Mouse (Mus musculus) liver, embryonic 16.5 days (tissue): Measurements from ENCODE around the gene Zfp775. TPM values are rescaled to one million over a fixed set of nuclear protein-coding genes. Genes with fewer than 3 reads are reported as not detected.

Source experiments
- ATAC-seq: fragments of 200-750 bp; cut with Nextera tagmentation; 2 replicates; pipeline ENCODE4 v1.8.0; 2017; ENCODE audit warnings: low read depth, mild to moderate bottlenecking, moderate number of reproducible peaks, moderate library complexity
- H3K27ac ChIP-seq: fragments of 300-500 bp; sonication (generic); 2 replicates; pipeline ENCODE4 v1.5.1; 2014; ENCODE audit warnings: mild to moderate bottlenecking, low read length
- H3K27me3 ChIP-seq: fragments of 300-500 bp; sonication (generic); 2 replicates; pipeline ENCODE4 v1.6.1; 2014; ENCODE audit warnings: low read depth, low read length, mixed read lengths; ENCODE audit not compliant: control insufficient read depth, insufficient read depth
- H3K36me3 ChIP-seq: fragments of 300-500 bp; sonication (generic); 2 replicates; pipeline ENCODE4 v1.6.1; 2014; ENCODE audit warnings: mild to moderate bottlenecking; ENCODE audit not compliant: control insufficient read depth, insufficient read depth
- H3K4me1 ChIP-seq: fragments of 300-500 bp; sonication (generic); 2 replicates; pipeline ENCODE4 v1.6.1; 2014; ENCODE audit warnings: low read depth, low read length, mixed read lengths; ENCODE audit not compliant: control insufficient read depth
- H3K4me2 ChIP-seq: fragments of 300-500 bp; sonication (generic); 2 replicates; pipeline ENCODE4 v1.6.1; 2014; ENCODE audit warnings: low read depth, low read length, mixed read lengths
- H3K4me3 ChIP-seq: fragments of 300-500 bp; sonication (generic); 2 replicates; pipeline ENCODE4 v1.5.1; 2014; ENCODE audit warnings: low read depth, mild to moderate bottlenecking, low read length
- H3K9ac ChIP-seq: fragments of 300-500 bp; sonication (generic); 2 replicates; pipeline ENCODE4 v1.6.1; 2014; ENCODE audit warnings: low read depth, low read length
- H3K9me3 ChIP-seq: fragments of 300-500 bp; sonication (generic); replicated peaks from 2 replicates; pipeline ENCODE4 v1.6.1; 2016; ENCODE audit warnings: low read length; ENCODE audit not compliant: control insufficient read depth
- WGBS: fragments of 180-500 bp; shearing (Covaris S2); extraction: QIAGEN DNeasy Blood & Tissue Kit; methylation state at CpG from one replicate; pipeline ENCODE4 v1.1.7; 2014; ENCODE audit not compliant: insufficient replicate concordance; 5-methylcytosine and 5-hydroxymethylcytosine counted together
- polyA plus RNA-seq: library from polyadenylated mRNA; unstranded; fragments of >200 nt; fragmentation: Nextera tagmentation; extraction: Ambion mirVana; gene quantifications from 2 replicates; pipeline ENCODE4 v1.2.1, GENCODE M21; 2015

The Zfp775 gene
- polyA plus RNA-seq, 1 experiment from 2014 or later = 2.3 TPM

- Histone ChIP-seq H3K4me1 (peaks cover 17% of the 10 kb centered on the region), H3K4me2 (no peak overlapping the region), H3K9me3 (no peaks in the 10 kb centered on the region), H3K27me3 (no peaks in the 10 kb centered on the region), H3K4me3 (no peak overlapping the region), H3K36me3 (peaks cover 23% of the 10 kb centered on the region), H3K9ac (no peak overlapping the region), H3K27ac (no peak overlapping the region)
- 87% methylated on average over 45 of the region's 45 CpGs for WGBS
- no peak for ATAC-seq
Measured at GRCm38 (mm10) chr6:48596545-48597232, 5.2 kb upstream of the Zfp775 start.

- Histone ChIP-seq H3K27ac (no peak overlapping the region), H3K9me3 (no peaks in the 10 kb centered on the region), H3K4me3 (no peak overlapping the region), H3K4me2 (no peak overlapping the region), H3K36me3 (peaks cover 23% of the 10 kb centered on the region), H3K9ac (no peak overlapping the region), H3K27me3 (no peaks in the 10 kb centered on the region), H3K4me1 (peaks cover 18% of the 10 kb centered on the region)
- ATAC-seq = no peak
- WGBS = 91% methylated on average over 27 of the region's 27 CpGs
Measured at GRCm38 (mm10) chr6:48597233-48597625, 4.6 kb upstream of the Zfp775 start.

DNA sequence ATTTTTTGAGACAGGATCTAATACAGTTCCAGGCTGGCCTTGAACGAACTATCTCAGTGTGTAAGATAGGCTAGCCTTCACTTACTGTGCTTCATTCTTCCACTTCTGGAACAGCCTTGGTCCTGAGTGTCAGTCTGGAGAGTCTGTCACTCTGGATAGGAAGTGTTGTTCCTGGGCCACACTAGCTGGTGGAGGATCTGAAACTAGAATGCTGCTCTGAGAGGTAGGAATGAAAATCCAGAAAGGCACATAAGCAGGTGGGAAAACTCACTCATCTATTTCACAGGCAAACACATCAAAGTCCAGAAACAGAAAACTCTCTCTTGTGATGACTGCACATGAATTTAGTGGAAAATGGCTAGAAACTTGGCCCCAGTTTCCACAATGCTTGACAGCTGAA lies 1.3 kb upstream of the Zfp775 start:
- no peak for ATAC-seq
- Histone ChIP-seq H3K4me1 (peaks cover 16% of the 10 kb centered on the region), H3K9ac (no peak overlapping the region), H3K27ac (no peak overlapping the region), H3K36me3 (peaks cover 23% of the 10 kb centered on the region), H3K4me2 (no peak overlapping the region), H3K4me3 (no peak overlapping the region), H3K27me3 (no peaks in the 10 kb centered on the region), H3K9me3 (no peaks in the 10 kb centered on the region)
- 59% methylated on average over 1 of the region's 1 CpGs for WGBS

DNA sequence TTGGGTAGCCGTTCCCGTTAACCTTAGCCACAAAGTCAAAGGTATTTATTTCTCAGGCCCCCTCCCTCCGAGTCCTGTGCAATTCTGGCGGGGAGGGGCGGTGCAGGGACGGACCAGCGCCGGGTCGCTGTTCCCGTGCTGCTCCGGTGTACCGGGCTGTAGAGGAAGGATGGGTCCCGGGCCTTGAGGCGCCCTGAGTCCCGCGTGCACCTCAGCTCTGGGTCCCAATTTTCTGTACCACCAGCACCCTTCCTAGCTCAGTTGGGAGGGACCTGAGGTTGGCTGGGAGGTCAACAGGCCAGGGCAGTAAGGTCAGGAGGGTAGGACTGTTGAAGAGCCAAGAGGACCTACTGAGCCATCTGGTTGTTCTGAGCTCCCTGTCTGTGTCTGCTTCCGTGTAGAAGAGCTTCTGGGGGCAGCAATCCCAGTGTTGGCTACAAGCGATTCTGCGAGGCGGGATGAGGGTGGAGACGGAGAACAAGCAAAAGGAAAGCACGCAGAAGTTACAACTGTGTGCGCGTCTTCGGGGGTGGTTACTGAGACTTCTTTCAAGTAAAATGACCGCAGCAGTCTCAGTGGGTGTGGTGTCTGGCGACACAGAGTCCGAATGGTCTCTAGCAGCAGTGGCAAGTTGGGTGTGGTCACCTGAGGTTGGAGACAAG lies 348 bp downstream of the Zfp775 start:
- under 1% methylated on average over 28 of the region's 28 CpGs for WGBS

DNA sequence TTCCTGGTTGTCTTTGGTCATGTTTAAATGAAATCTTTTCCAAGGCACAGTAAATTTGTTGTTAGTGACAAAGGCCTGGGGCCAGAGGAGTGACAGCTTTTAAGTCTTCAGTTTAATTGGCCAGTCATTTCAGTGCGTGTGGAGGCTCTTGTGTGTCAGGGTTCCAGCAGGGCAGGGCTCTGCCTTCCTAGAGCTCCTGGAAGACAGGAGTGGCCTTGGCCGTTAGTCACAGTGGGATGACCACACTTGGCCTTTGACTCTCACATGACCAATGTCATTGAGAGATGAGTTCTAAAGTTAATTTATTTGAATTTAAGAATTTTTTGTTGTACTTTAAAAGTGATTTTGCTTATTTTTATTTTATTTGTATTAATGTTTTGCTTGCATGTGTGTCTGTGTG lies 6.3 kb downstream of the Zfp775 start:
- no peak overlapping the region for H3K27ac ChIP-seq
- no peak overlapping the region for H3K9ac ChIP-seq
- no peak overlapping the region for H3K4me3 ChIP-seq
- no peak for ATAC-seq
- WGBS = 76% methylated on average over 2 of the region's 2 CpGs
- no peaks in the 10 kb centered on the region for H3K36me3 ChIP-seq
- no peaks in the 10 kb centered on the region for H3K9me3 ChIP-seq
- no peak overlapping the region for H3K4me2 ChIP-seq
- H3K4me1 ChIP-seq = no peaks in the 10 kb centered on the region; the same call in 1 of the 2 replicates
- no peaks in the 10 kb centered on the region for H3K27me3 ChIP-seq

More for the DNA sequence above, 348 bp downstream of the Zfp775 start:
- no peak; the same call in 1 of the 2 replicates for ATAC-seq
- Histone ChIP-seq H3K4me3 (peak overlapping the region; percentile 67), H3K9ac (peak overlapping the region; percentile 62), H3K27me3 (no peaks in the 10 kb centered on the region), H3K4me1 (peaks cover 16% of the 10 kb centered on the region), H3K36me3 (peaks cover 10% of the 10 kb centered on the region), H3K27ac (peak overlapping the region; percentile 77), H3K4me2 (peak overlapping the region; percentile 92), H3K9me3 (no peaks in the 10 kb centered on the region)

GRCm38 (mm10) chr6:48609512-48609911 lies 7.6 kb downstream of the Zfp775 start:
- Histone ChIP-seq H3K4me2 (no peak overlapping the region), H3K4me1 (no peaks in the 10 kb centered on the region), H3K27ac (no peak overlapping the region), H3K9me3 (no peaks in the 10 kb centered on the region), H3K27me3 (no peaks in the 10 kb centered on the region), H3K36me3 (no peaks in the 10 kb centered on the region), H3K4me3 (no peak overlapping the region), H3K9ac (no peak overlapping the region)
- 0 out of 2 replicates have a peak, but pooled peaks have one; percentile 11 for ATAC-seq
- WGBS = 32% methylated on average over 7 of the region's 7 CpGs

GRCm38 (mm10) chr6:48610657-48611056 lies 8.8 kb downstream of the Zfp775 start:
- H3K4me3 ChIP-seq = no peak overlapping the region
- H3K36me3 ChIP-seq = no peaks in the 10 kb centered on the region
- H3K4me2 ChIP-seq = no peak overlapping the region
- no peak overlapping the region for H3K9ac ChIP-seq
- ATAC-seq = no peak
- H3K9me3 ChIP-seq = no peaks in the 10 kb centered on the region
- H3K4me1 ChIP-seq = no peaks in the 10 kb centered on the region; the same call in 1 of the 2 replicates
- H3K27me3 ChIP-seq = no peaks in the 10 kb centered on the region
- no peak overlapping the region for H3K27ac ChIP-seq
- 59% methylated on average over 3 of the region's 3 CpGs for WGBS

- H3K9ac ChIP-seq = no peak overlapping the region
- no peak for ATAC-seq
- no peaks in the 10 kb centered on the region for H3K27me3 ChIP-seq
- 61% methylated on average over 4 of the region's 4 CpGs for WGBS
- no peak overlapping the region for H3K27ac ChIP-seq
- no peak overlapping the region for H3K4me2 ChIP-seq
- no peaks in the 10 kb centered on the region; the same call in 1 of the 2 replicates for H3K4me1 ChIP-seq
- H3K9me3 ChIP-seq = no peaks in the 10 kb centered on the region
- H3K36me3 ChIP-seq = no peaks in the 10 kb centered on the region
- H3K4me3 ChIP-seq = no peak overlapping the region
Measured at GRCm38 (mm10) chr6:48613464-48613863, 11.6 kb downstream of the Zfp775 start.

- Histone ChIP-seq H3K4me2 (no peak overlapping the region), H3K4me1 (no peaks in the 10 kb centered on the region; the same call in 1 of the 2 replicates), H3K4me3 (no peak overlapping the region), H3K27me3 (no peaks in the 10 kb centered on the region), H3K36me3 (no peaks in the 10 kb centered on the region; the same call in none of the 2 replicates), H3K27ac (no peak overlapping the region), H3K9me3 (no peaks in the 10 kb centered on the region), H3K9ac (no peak overlapping the region)
- ATAC-seq = peak; percentile 48; the same call in 1 of the 2 replicates
- WGBS = 69% methylated on average over 5 of the region's 5 CpGs
Measured at GRCm38 (mm10) chr6:48614756-48615155, 12.9 kb downstream of the Zfp775 start.
